Mouse (Mus musculus) erythroblast, embryonic 14.5 days (primary cell): ENCODE results near the gene Dlg2.

Experiments used
- GATA1 ChIP-seq: IDR thresholded peaks from 2 replicates; pipeline ENCODE4 v1.6.1; 2012; ENCODE audit warnings: low read length, inconsistent platforms, mixed read lengths
- TAL1 ChIP-seq: IDR thresholded peaks from 3 replicates; pipeline ENCODE4 v1.6.1; 2012; ENCODE audit warnings: low read length, inconsistent platforms, mixed read lengths

- TF ChIP-seq GATA1 = no peak
- TF ChIP-seq TAL1 = no peak
Measured at GRCm38 (mm10) chr7:91955584-91955983, 1479.1 kb downstream of the Dlg2 start.
